Mouse (Mus musculus): ENCODE results near the gene Derl3.

DNA sequence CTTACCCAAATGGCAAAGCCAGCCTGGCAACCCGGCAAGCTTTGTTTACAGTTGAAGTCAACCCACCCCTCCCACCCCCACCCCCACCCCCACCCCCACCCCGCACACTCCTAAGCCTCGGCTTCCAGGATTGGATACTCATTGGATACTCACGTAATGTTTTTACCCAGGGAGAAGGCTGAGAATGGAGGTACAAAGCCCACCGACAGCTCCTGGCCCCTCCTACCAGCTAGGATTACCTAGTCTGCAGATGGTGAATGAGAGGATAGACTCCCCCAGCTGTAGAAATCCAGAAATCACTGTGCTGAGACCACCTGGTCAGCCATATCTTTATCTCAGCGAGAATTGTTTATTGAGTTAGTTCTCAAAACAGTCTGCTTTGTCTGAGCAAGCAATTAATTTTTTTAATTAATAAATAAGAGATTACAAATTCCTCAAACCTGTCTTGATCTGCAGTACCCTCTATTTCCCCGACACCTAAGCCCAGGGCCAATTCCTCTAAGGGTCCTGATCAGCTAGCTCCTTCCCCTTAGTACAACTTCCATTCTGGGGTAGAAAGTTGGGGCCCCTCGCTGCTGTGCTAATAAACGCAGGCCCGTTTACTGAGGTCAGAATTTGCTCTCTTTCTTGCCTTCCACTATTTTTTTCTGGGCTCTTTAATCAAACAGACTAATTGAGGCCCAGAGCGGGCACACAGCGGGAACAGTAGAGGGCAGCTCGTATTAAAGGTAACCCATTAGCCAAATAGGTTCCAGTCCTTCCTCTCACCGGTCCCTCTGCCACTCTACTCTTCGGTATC is 10.6 kb upstream of the Derl3 start:
- TF ChIP-seq GATA1 (IDR thresholded peaks at IDR 0.05; ENCODE audit: borderline replicate concordance, low read length) (no peak), FLI1 (IDR thresholded peaks at IDR 0.05; ENCODE audit: low read length) (no peak)

Measured in megakaryocyte, embryonic 14.5 days (primary cell).